Mouse (Mus musculus) skeletal muscle tissue, adult 2 months (tissue): ENCODE results near the gene Dusp22.

ENCODE experiments used
- DNase-seq: peaks from one replicate; pipeline ENCODE4 v3.0.0-alpha.2; 2012; ENCODE audit warnings: low read depth, low spot score

The Dusp22 gene

DNA sequence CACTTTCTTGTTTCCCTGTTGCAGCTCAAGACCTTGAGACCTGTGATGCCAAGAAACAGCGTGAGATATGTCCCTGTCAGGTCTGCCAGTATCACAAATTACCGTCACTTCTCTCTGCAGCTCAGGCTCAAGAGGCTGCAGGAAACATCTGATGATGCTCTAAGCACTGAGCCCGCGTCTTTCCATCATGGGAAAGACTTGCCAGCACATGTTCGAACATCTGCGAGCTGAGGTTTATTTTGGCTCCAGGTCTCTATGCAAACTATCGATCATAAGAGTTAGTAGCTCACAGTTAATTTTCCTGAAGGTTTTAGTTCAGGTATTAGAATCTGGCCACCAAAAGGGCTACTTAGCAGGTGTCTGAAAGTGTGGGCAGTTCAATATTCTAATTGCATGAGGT, 55.3 kb downstream of the Dusp22 start:
- no peak for DNase-seq

GRCm38 (mm10) chr13:30715573-30715972, 55.8 kb downstream of the Dusp22 start:
- no peak for DNase-seq

GRCm38 (mm10) chr13:30716611-30717010, 56.8 kb downstream of the Dusp22 start:
- DNase-seq, result no peak

DNA sequence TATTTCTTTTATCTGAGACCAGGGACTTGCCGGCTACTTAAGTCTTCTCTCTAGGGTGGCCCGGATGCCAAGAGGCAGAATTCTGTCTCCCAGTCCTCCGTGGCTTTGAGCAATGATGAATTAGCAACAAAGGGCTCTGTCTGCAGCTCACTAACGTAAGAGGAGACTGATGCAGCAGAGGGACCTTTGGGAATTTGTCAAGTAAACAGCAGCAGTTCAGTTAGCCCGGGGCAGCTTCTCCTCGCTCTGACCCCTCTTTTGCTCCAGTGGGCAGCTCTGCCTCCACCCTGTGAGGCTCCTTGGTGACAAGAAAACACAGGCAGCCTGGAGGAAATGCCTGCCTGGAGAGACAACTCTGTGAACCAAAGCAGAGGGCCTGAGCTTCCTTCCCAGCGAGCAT, 62.8 kb downstream of the Dusp22 start:
- peak; percentile 29 for DNase-seq

DNA sequence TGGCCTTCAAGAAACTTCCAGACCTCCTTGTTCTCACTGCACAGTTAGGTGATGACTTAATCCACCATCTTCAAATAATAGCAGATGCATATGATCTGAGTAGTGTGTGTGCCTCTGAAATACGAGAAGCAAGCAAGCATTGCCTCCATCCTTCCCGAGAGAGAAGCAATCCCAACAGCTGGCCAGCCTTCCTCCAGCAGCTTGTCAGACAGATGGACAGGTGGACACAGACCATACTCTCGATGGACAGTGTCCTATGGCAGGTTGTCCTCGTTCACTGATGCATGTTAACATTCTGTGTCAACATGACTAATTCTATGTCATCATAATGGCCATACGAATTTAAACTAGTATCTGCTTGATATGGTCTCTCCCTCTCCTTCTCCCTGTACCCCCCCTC, 63.5 kb downstream of the Dusp22 start:
- no peak for DNase-seq

DNA sequence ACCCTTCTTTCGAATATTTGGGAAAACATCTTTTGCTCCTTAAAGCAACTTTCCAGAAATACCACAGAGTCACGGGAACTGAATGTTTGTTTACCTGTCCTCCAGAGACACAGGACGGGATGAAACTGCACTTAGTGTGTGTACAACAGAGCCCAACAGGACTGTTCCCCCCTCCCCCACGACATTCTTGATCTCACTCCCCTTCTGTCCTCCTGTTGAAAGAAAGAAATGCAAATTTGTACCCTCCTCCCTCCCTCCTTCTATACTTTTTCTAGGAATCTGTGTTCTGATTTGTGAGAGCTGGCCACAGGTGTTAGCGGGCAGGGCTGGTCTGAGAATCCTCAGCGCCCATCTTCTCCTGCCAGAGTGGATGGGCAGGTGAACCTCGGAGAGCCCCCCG, 64.1 kb downstream of the Dusp22 start:
- no peak for DNase-seq

- peak; percentile 58 for DNase-seq
These were observed 65.0 kb downstream of the Dusp22 start for GRCm38 (mm10) chr13:30724691-30725271.

DNA sequence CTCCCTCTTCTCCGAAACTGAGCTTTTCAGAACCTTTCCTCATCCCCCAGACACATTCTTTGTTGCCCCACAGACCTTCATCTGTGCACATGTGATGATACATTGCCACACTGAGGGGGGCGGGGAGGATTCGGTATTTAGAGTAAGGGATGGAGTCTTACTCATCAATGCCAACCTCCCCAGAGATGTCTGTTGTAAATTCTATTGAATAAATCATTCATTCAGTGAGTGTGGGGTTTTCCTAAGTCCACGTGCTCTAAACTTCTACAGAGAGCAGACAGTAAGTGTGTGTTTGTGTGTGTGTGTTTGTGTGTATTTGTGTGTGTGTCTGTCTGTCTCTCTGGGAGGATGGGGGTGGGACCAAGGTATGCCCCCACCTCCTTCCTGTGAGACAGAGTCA, 67.1 kb downstream of the Dusp22 start:
- DNase-seq, result no peak

DNA sequence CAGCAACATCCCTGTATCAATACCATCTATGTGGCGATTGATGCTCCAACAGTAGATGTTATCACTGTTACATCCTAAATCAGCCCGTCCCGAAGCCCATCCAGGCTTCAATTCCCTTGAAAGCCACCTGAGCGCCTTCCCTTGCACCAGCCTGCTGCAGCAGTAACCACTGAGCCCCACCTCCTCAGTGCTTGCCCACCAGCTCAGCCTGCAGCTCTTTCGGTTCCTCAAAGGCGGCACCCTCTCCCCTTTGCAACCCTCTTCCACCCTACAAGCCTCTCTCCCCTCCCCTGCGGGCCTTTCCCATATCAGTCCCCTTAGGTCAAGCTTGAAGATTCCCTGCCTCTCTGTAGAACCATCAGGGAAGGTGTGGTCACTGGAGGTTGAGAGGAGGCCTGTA, 68.4 kb downstream of the Dusp22 start:
- no peak for DNase-seq

DNA sequence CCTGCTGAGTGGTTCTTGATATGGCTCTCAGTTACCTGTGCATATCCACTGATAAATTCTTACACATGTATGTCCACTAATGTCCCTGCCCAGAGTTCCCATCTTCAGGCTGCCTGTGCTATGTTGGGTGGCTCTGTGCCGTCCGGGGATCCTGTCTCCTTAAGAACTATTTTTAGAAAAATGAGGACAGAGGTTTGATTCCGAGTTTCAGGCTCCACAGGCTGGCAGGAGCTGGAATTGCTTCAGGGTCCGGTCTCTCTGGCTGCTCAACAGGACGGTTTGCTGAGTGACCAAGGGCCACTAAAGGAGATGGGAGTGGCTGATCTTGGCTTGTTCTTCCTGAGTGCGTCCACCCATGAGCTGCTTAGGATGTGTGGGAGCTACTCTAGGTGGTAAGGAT, 69.4 kb downstream of the Dusp22 start:
- DNase-seq, result peak; percentile 63

DNA sequence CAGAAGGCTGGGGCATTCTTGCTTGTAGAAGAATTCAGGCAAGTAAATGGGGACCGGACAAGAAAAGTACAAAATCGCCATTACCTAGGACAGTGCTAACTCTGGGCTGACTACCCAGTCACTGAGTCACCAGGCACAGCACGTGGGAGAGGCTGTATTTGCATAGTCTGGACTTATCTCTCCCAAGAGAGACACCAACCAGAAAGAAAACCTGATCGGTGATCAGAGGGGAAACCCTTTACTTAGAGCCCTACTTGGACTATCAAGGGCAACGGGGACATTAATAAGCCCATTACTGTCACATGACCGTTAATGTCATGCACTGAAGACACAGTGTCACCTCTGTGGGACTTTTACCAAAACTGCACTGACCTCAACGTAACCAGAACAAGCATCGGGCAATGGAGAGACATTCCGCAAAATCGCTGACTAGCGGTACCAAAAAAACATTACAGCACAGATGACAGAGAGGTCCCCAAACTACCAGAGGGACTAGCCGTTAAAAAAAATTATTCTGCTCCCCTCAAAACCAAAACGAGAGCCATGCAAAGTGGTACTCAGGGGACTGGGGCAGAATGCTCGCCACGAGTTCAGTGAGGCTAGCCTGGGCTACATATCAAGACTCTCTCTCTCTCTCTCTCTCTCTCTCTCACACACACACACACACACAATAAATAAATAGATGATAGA, 70.5 kb downstream of the Dusp22 start:
- DNase-seq, result no peak

DNA sequence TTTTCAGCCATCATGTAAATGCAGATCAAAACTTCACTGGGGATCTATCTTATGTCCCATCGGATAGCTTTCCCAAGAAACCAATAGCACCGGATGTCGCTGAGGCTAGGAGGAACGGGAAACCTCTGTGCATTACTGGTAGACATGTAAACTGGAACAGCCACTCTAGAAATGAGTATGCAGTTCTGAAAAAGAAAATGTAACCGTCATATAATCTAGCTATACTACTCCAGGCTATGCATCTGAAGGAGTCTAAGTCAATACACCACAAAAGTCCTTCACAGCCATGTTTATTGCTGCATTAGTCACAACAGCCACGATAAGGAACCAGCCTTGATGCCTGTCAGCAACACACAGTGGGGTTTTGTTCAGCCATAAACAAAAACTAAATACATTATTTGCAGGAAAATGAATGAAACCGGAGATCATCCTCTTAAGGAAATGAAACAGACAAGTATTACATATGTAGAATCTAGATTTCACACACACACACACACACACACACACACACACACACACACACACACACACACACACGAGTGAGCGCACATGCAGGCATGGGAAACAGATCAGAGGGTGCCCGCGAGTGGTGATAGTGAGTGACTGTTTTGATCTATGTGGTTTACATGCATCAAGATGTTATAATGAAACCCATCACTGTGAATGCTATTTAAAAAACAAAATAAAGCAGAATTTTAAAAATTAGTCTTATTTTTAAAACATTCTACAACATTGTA, 73.1 kb downstream of the Dusp22 start:
- no peak for DNase-seq

GRCm38 (mm10) chr13:30736721-30737120, 76.9 kb downstream of the Dusp22 start:
- no peak for DNase-seq

DNA sequence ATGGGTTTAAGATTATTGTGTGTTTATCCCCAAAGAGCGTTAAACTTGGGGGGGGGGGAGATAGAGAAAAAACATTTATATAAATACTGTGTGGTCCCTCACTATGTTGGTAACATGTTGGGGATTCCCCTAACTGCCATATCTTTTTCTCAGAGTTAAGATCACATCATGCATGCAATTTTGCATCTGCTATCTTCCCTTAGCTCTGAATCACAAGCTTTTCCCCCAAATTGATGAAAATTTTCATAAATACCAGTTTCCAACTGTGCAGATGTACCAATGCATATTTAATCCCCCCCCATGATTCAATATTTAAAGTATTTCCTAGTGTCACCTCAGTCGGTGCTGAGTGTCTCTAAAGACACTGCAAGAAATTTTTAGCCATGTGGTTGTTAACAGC, 77.5 kb downstream of the Dusp22 start:
- DNase-seq, result no peak

GRCm38 (mm10) chr13:30738310-30738840, 78.6 kb downstream of the Dusp22 start:
- DNase-seq, result no peak

GRCm38 (mm10) chr13:30741172-30741571, 81.4 kb downstream of the Dusp22 start:
- no peak for DNase-seq

DNA sequence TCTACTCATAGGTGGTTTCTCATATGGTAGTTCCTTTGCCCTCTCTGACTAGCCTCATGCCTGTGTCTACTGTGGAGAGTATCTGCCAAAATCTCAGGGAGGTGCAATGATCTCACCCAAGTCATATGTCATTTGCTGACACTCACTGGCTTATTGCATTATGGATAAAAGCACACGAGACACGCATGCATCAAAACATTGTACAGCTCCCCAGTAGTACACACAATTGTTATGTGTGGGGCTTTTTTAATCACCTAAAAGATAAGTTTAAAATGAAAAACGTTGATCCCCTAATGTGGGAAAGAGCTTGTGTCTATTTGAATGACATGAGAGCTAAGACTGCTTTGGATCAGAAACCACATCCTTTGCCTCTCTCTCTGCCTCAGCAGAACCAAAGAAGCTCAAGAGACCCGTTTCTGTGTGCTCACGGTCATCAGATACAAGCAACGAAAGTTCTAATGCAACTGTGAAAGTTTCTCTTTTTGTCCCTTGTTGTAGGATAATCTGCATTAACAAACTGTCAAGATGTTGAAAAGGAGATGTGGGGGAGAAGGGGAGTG, 82.7 kb downstream of the Dusp22 start:
- DNase-seq, result no peak

DNA sequence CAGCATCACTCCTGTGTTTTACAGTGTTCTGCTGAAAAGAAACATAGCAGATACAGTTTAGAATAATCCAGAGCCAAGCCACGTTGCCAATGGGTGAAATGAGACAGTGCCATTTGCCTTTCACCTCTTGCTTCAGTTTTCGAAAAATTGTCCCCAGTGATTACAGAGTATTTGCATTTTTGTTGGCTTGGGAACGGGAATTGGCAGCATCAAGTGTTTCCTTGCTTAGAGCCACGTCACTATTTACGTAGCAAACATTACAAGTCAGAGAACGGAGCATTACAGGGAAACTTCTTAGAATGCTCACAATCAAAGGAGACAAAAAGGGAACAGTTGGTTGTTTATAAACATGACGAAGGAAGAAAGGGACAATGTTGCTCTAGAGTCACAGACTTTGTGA, 85.3 kb downstream of the Dusp22 start:
- DNase-seq, result no peak

GRCm38 (mm10) chr13:30747068-30747467, 87.3 kb downstream of the Dusp22 start:
- DNase-seq, result no peak

GRCm38 (mm10) chr13:30747504-30747903, 87.7 kb downstream of the Dusp22 start:
- no peak for DNase-seq

- no peak for DNase-seq
These were observed 88.5 kb downstream of the Dusp22 start for GRCm38 (mm10) chr13:30748321-30748720.

- DNase-seq, result peak; percentile 58
These were observed 89.3 kb downstream of the Dusp22 start, which contains the start of gene Irf4 for GRCm38 (mm10) chr13:30749021-30749556. Gene Irf4, plus strand, starts transcription at chr13:30749226.
